Mouse (Mus musculus): ENCODE measurements around the gene Ifnlr1. TPM values are rescaled to one million over a fixed set of nuclear protein-coding genes. Genes with fewer than 3 reads are reported as not detected.

Gene Ifnlr1
- polyA plus RNA-seq, 1 experiment = not detected

- Histone ChIP-seq H3K79me2 (ENCODE audit: control insufficient read depth, insufficient read depth) (no peaks in the 10 kb centered on the region), H3K4me2 (ENCODE audit: low read depth) (no peak overlapping the region), H3K4me3 (no peak overlapping the region), H3K36me3 (ENCODE audit: control insufficient read depth, insufficient read depth) (no peaks in the 10 kb centered on the region), H3ac (ENCODE audit: control insufficient read depth, insufficient read length) (no peak overlapping the region), H3K27me3 (ENCODE audit: control insufficient read depth, insufficient read depth, insufficient read length) (peaks cover 29% of the 10 kb centered on the region)
- TF ChIP-seq MYOD1 (IDR thresholded peaks at IDR 0.05; ENCODE audit: control insufficient read depth in 1 of 3, insufficient read length in 2 of 3, low read depth in 2 of 3) (peak in 2 of 3 experiments; percentile 39 to 47), TCF12 (IDR thresholded peaks at IDR 0.05; ENCODE audit: insufficient read depth, poor library complexity, severe bottlenecking) (no peak), POLR2AphosphoS2 (IDR thresholded peaks at IDR 0.05; ENCODE audit: insufficient read length, low read depth) (no peak)
These were observed 2.5 kb upstream of the Ifnlr1 start for GRCm38 (mm10) chr4:135683553-135683952.

- peaks cover 31% of the 10 kb centered on the region for H3K27me3 ChIP-seq (ENCODE audit: control insufficient read depth, insufficient read depth, insufficient read length)
- no peak overlapping the region for H3ac ChIP-seq (ENCODE audit: control insufficient read depth, insufficient read length)
- no peaks in the 10 kb centered on the region for H3K79me2 ChIP-seq (ENCODE audit: control insufficient read depth, insufficient read depth)
- TF ChIP-seq REST (IDR thresholded peaks at IDR 0.05; ENCODE audit: insufficient read depth, insufficient read length) (no peak), MYOD1 (IDR thresholded peaks at IDR 0.05; ENCODE audit: control insufficient read depth in 1 of 3, insufficient read length in 2 of 3, low read depth in 2 of 3) (no peak), TCF3 (IDR thresholded peaks at IDR 0.05; ENCODE audit: insufficient read length, low read depth) (no peak), CEBPB (IDR thresholded peaks at IDR 0.05; ENCODE audit: insufficient read depth, poor library complexity, severe bottlenecking) (no peak), E2F4 (IDR thresholded peaks at IDR 0.05; ENCODE audit: insufficient read depth) (no peak), MAX (IDR thresholded peaks at IDR 0.05; ENCODE audit: low read depth) (no peak), TCF12 (IDR thresholded peaks at IDR 0.05; ENCODE audit: insufficient read depth, poor library complexity, severe bottlenecking) (no peak), POLR2A (IDR thresholded peaks at IDR 0.05; ENCODE audit: insufficient read length, low read depth) (no peak), MYOG (IDR thresholded peaks at IDR 0.05; ENCODE audit: control insufficient read depth in 1 of 3, insufficient read depth in 1 of 3, insufficient read length in 2 of 3, low read depth in 2 of 3) (no peak)
- no peak overlapping the region for H3K4me3 ChIP-seq
- H3K36me3 ChIP-seq (ENCODE audit: control insufficient read depth, insufficient read depth) = no peaks in the 10 kb centered on the region
- no peak overlapping the region for H3K4me2 ChIP-seq (ENCODE audit: low read depth)
These were observed 1.4 kb upstream of the Ifnlr1 start for GRCm38 (mm10) chr4:135684731-135685130.

- Histone ChIP-seq H3K79me2 (ENCODE audit: control insufficient read depth, insufficient read depth) (no peaks in the 10 kb centered on the region), H3K4me3 (no peak overlapping the region), H3K27me3 (ENCODE audit: control insufficient read depth, insufficient read depth, insufficient read length) (peaks cover 31% of the 10 kb centered on the region), H3ac (ENCODE audit: control insufficient read depth, insufficient read length) (no peak overlapping the region), H3K36me3 (ENCODE audit: control insufficient read depth, insufficient read depth) (no peaks in the 10 kb centered on the region), H3K4me2 (ENCODE audit: low read depth) (no peak overlapping the region)
- TF ChIP-seq POLR2A (IDR thresholded peaks at IDR 0.05; ENCODE audit: insufficient read length, low read depth) = no peak
- no peak for TF ChIP-seq MYOD1 (IDR thresholded peaks at IDR 0.05; ENCODE audit: control insufficient read depth in 1 of 3, insufficient read length in 2 of 3, low read depth in 2 of 3)
- no peak for TF ChIP-seq REST (IDR thresholded peaks at IDR 0.05; ENCODE audit: insufficient read depth, insufficient read length)
- no peak for TF ChIP-seq SRF (IDR thresholded peaks at IDR 0.05; ENCODE audit: control insufficient read depth, insufficient read length, low read depth)
- TF ChIP-seq USF1 (IDR thresholded peaks at IDR 0.05; ENCODE audit: low read depth) = no peak
- TF ChIP-seq CEBPB (IDR thresholded peaks at IDR 0.05; ENCODE audit: insufficient read depth, poor library complexity, severe bottlenecking) = no peak
- no peak for TF ChIP-seq TCF3 (IDR thresholded peaks at IDR 0.05; ENCODE audit: insufficient read length, low read depth)
- no peak for TF ChIP-seq TCF12 (IDR thresholded peaks at IDR 0.05; ENCODE audit: insufficient read depth, poor library complexity, severe bottlenecking)
- TF ChIP-seq MAX (IDR thresholded peaks at IDR 0.05; ENCODE audit: low read depth) = no peak
- TF ChIP-seq POLR2AphosphoS2 (IDR thresholded peaks at IDR 0.05; ENCODE audit: insufficient read length, low read depth) = no peak
- no peak for TF ChIP-seq MYOG (IDR thresholded peaks at IDR 0.05; ENCODE audit: control insufficient read depth in 1 of 3, insufficient read depth in 1 of 3, insufficient read length in 2 of 3, low read depth in 2 of 3)
- no peak for TF ChIP-seq E2F4 (IDR thresholded peaks at IDR 0.05; ENCODE audit: insufficient read depth)
These were observed 474 bp downstream of the Ifnlr1 start for GRCm38 (mm10) chr4:135686568-135686953.

GRCm38 (mm10) chr4:135689797-135690196 is 3.7 kb downstream of the Ifnlr1 start:
- H3K36me3 ChIP-seq (ENCODE audit: control insufficient read depth, insufficient read depth) = no peaks in the 10 kb centered on the region
- no peak for TF ChIP-seq CEBPB (IDR thresholded peaks at IDR 0.05; ENCODE audit: insufficient read depth, poor library complexity, severe bottlenecking)
- no peak for TF ChIP-seq MAX (IDR thresholded peaks at IDR 0.05; ENCODE audit: low read depth)
- no peak for TF ChIP-seq E2F4 (IDR thresholded peaks at IDR 0.05; ENCODE audit: insufficient read depth)
- no peak for TF ChIP-seq MYOG (IDR thresholded peaks at IDR 0.05; ENCODE audit: control insufficient read depth in 1 of 3, insufficient read depth in 1 of 3, insufficient read length in 2 of 3, low read depth in 2 of 3)
- TF ChIP-seq MYOD1 (IDR thresholded peaks at IDR 0.05; ENCODE audit: control insufficient read depth in 1 of 3, insufficient read length in 2 of 3, low read depth in 2 of 3) = no peak
- no peak for TF ChIP-seq POLR2AphosphoS2 (IDR thresholded peaks at IDR 0.05; ENCODE audit: insufficient read length, low read depth)
- no peak for TF ChIP-seq SRF (IDR thresholded peaks at IDR 0.05; ENCODE audit: control insufficient read depth, insufficient read length, low read depth)
- no peak for TF ChIP-seq TCF3 (IDR thresholded peaks at IDR 0.05; ENCODE audit: insufficient read length, low read depth)
- no peak for TF ChIP-seq REST (IDR thresholded peaks at IDR 0.05; ENCODE audit: insufficient read depth, insufficient read length)
- TF ChIP-seq TCF12 (IDR thresholded peaks at IDR 0.05; ENCODE audit: insufficient read depth, poor library complexity, severe bottlenecking) = no peak
- TF ChIP-seq USF1 (IDR thresholded peaks at IDR 0.05; ENCODE audit: low read depth) = no peak
- TF ChIP-seq POLR2A (IDR thresholded peaks at IDR 0.05; ENCODE audit: insufficient read length, low read depth) = no peak
- H3K4me3 ChIP-seq = no peak overlapping the region
- H3K79me2 ChIP-seq (ENCODE audit: control insufficient read depth, insufficient read depth) = no peaks in the 10 kb centered on the region
- no peak overlapping the region for H3K4me2 ChIP-seq (ENCODE audit: low read depth)
- no peak overlapping the region for H3ac ChIP-seq (ENCODE audit: control insufficient read depth, insufficient read length)
- peaks cover 31% of the 10 kb centered on the region for H3K27me3 ChIP-seq (ENCODE audit: control insufficient read depth, insufficient read depth, insufficient read length)

- no peak overlapping the region for H3K4me3 ChIP-seq
- no peak overlapping the region for H3K4me2 ChIP-seq (ENCODE audit: low read depth)
- no peak for TF ChIP-seq MYOG (IDR thresholded peaks at IDR 0.05; ENCODE audit: control insufficient read depth in 1 of 3, insufficient read depth in 1 of 3, insufficient read length in 2 of 3, low read depth in 2 of 3)
- TF ChIP-seq E2F4 (IDR thresholded peaks at IDR 0.05; ENCODE audit: insufficient read depth) = no peak
- no peak for TF ChIP-seq TCF12 (IDR thresholded peaks at IDR 0.05; ENCODE audit: insufficient read depth, poor library complexity, severe bottlenecking)
- TF ChIP-seq POLR2AphosphoS2 (IDR thresholded peaks at IDR 0.05; ENCODE audit: insufficient read length, low read depth) = no peak
- no peak for TF ChIP-seq MYOD1 (IDR thresholded peaks at IDR 0.05; ENCODE audit: control insufficient read depth in 1 of 3, insufficient read length in 2 of 3, low read depth in 2 of 3)
- TF ChIP-seq CEBPB (IDR thresholded peaks at IDR 0.05; ENCODE audit: insufficient read depth, poor library complexity, severe bottlenecking) = no peak
- no peak for TF ChIP-seq MAX (IDR thresholded peaks at IDR 0.05; ENCODE audit: low read depth)
- no peaks in the 10 kb centered on the region for H3K36me3 ChIP-seq (ENCODE audit: control insufficient read depth, insufficient read depth)
- H3ac ChIP-seq (ENCODE audit: control insufficient read depth, insufficient read length) = no peak overlapping the region
- H3K79me2 ChIP-seq (ENCODE audit: control insufficient read depth, insufficient read depth) = no peaks in the 10 kb centered on the region
- peaks cover 31% of the 10 kb centered on the region for H3K27me3 ChIP-seq (ENCODE audit: control insufficient read depth, insufficient read depth, insufficient read length)
These were observed 4.2 kb downstream of the Ifnlr1 start for GRCm38 (mm10) chr4:135690241-135690640.
